Mouse (Mus musculus): ENCODE data around the gene Gm9903. TPM values are rescaled to one million over a fixed set of nuclear protein-coding genes. Genes with fewer than 3 reads are reported as not detected.

The Gm9903 gene
- polyA plus RNA-seq, 1 experiment from 2014 or later = 0.86 TPM

GRCm38 (mm10) chr5:33675964-33676363 is 46.2 kb downstream of the Gm9903 start:
- no peaks in the 10 kb centered on the region for H3K9me3 ChIP-seq

GRCm38 (mm10) chr5:33678244-33678643 is 48.5 kb downstream of the Gm9903 start:
- H3K4me2 ChIP-seq = no peak overlapping the region
- H3K27ac ChIP-seq = no peak overlapping the region
- no peaks in the 10 kb centered on the region for H3K9me3 ChIP-seq
- H3K9ac ChIP-seq = no peak overlapping the region
- no peak for ATAC-seq (ENCODE audit: low FRiP score)
- H3K36me3 ChIP-seq = no peaks in the 10 kb centered on the region
- WGBS = 89% methylated on average over 5 of the region's 5 CpGs
- no peaks in the 10 kb centered on the region for H3K27me3 ChIP-seq
- H3K4me1 ChIP-seq (replicated peaks) = peaks cover 22% of the 10 kb centered on the region
- H3K4me3 ChIP-seq = no peak overlapping the region

More at GRCm38 (mm10) chr5:33675964-33676363, 46.2 kb downstream of the Gm9903 start:
- H3K4me2 ChIP-seq = no peak overlapping the region
- H3K27me3 ChIP-seq = no peaks in the 10 kb centered on the region
- no peak overlapping the region for H3K4me3 ChIP-seq
- no peak overlapping the region for H3K9ac ChIP-seq
- ATAC-seq (ENCODE audit: low FRiP score) = no peak
- H3K27ac ChIP-seq = no peak overlapping the region
- peaks cover 17% of the 10 kb centered on the region for H3K4me1 ChIP-seq (replicated peaks)
- WGBS = 0% methylated on average over 1 of the region's 1 CpGs
- 0 out of 2 replicates have a peak, but pooled peaks cover 2% of the 10 kb centered on the region for H3K36me3 ChIP-seq

- no peak for ATAC-seq (ENCODE audit: low FRiP score)
- Histone ChIP-seq H3K4me2 (no peak overlapping the region), H3K9ac (0 out of 2 replicates have a peak overlapping the region, but pooled peaks have one; percentile 11), H3K27ac (no peak overlapping the region), H3K27me3 (0 out of 2 replicates have a peak, but pooled peaks cover 6% of the 10 kb centered on the region), H3K4me1 (replicated peaks) (0 out of 2 replicates have a peak, but pooled peaks cover 7% of the 10 kb centered on the region), H3K36me3 (no peaks in the 10 kb centered on the region), H3K9me3 (no peaks in the 10 kb centered on the region), H3K4me3 (no peak overlapping the region)
- WGBS = 62% methylated on average over 3 of the region's 3 CpGs
Observed at GRCm38 (mm10) chr5:33681044-33681443, 51.3 kb downstream of the Gm9903 start.

Other genes with a start within 250 kb of the Gm9903 start
- 0.38 and 0.45 TPM in 2 replicates for gene Nkx1-1, start 195.9 kb upstream of the Gm9903 start, polyA plus RNA-seq (2015; fragmentation: Nextera tagmentation; extraction: Ambion mirVana)
- 35.8 and 37.2 TPM in 2 replicates for gene Fam53a, start 290 bp upstream of the Gm9903 start, polyA plus RNA-seq (2015; fragmentation: Nextera tagmentation; extraction: Ambion mirVana)
- gene Slbp, start 22.6 kb downstream of the Gm9903 start, polyA plus RNA-seq (2015; fragmentation: Nextera tagmentation; extraction: Ambion mirVana) = 126 and 130 TPM in 2 replicates
- gene Tacc3, start 28.2 kb downstream of the Gm9903 start, polyA plus RNA-seq (2015; fragmentation: Nextera tagmentation; extraction: Ambion mirVana) = 48.8 and 57.0 TPM in 2 replicates
- 28.2 and 28.7 TPM in 2 replicates for gene Tmem129, start 28.5 kb downstream of the Gm9903 start, polyA plus RNA-seq (2015; fragmentation: Nextera tagmentation; extraction: Ambion mirVana)
- gene Fgfr3, start 91.7 kb downstream of the Gm9903 start, polyA plus RNA-seq (2015; fragmentation: Nextera tagmentation; extraction: Ambion mirVana) = 41.1 and 45.7 TPM in 2 replicates
- 58.0 and 58.5 TPM in 2 replicates for gene Letm1, start 152.9 kb downstream of the Gm9903 start, polyA plus RNA-seq (2015; fragmentation: Nextera tagmentation; extraction: Ambion mirVana)
- gene Nsd2, start 190.8 kb downstream of the Gm9903 start, polyA plus RNA-seq (2015; fragmentation: Nextera tagmentation; extraction: Ambion mirVana) = 74.1 and 77.6 TPM in 2 replicates

Measured in hindbrain, embryonic 13.5 days (tissue).